Mouse (Mus musculus) erythroblast, embryonic 14.5 days (primary cell): ENCODE measurements around the gene Fam131c.

Source experiments
- GATA1 ChIP-seq: IDR thresholded peaks from 2 replicates; pipeline ENCODE4 v1.6.1; 2012; ENCODE audit warnings: low read length, inconsistent platforms, mixed read lengths
- TAL1 ChIP-seq: IDR thresholded peaks from 3 replicates; pipeline ENCODE4 v1.6.1; 2012; ENCODE audit warnings: low read length, inconsistent platforms, mixed read lengths

DNA sequence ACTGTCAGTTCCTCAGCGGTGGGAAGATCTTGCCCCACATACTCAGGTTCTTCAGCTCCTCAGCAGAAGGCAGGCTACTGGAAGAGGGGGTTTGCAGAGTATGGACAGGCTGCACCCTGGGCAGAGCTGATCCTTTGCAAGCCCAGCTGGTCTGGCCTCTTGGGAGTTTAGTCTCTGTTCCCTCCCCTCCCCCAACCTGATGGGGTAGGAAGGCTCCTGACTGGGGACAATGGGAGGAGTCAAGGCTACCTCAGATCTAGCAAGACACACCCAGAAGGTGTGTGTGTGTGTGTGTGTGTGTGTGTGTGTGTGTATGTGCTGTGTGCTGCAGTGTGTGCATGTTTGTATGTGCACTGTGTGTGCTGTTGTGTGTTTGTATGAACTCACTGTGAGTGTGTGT lies 29.2 kb upstream of the Fam131c start:
- no peak for TF ChIP-seq TAL1
- TF ChIP-seq GATA1: no peak
